In genomic region chr5:66080529-66081220, GRCm38 (mm10) we compare ENCODE assay signal across 13 mouse cellular contexts.
A peak's percentile ranks its signal among the peaks of the same experiment; 100 is the strongest.
DNase-seq lines count a peak whose midpoint lies in the region; ATAC-seq lines count a peak whose summit lies in the region.
"Had no signal": no experiment of that assay in that cellular context is flagged by ENCODE, and none has a peak within 500 bp of the region (broad histone marks: within the 10 kb centered on the region; RNA-seq: fewer than 3 reads in every experiment).

No protein-coding gene starts in this region.

- no peaks in the 10 kb centered on the region for H3K9me3 ChIP-seq in kidney, embryonic 16.5 days (ENCODE audit: low read length)
- no peaks in the 10 kb centered on the region for H3K9me3 ChIP-seq in liver, embryonic 15.5 days (replicated peaks)
- H3K9me3 ChIP-seq in stomach, embryonic 14.5 days (ENCODE audit: control insufficient read depth, low read depth, low read length), result no peaks in the 10 kb centered on the region
- H3K9me3 ChIP-seq in heart, embryonic 11.5 days (replicated peaks; ENCODE audit: control insufficient read depth, low read length), result no peaks in the 10 kb centered on the region
- H3K9me3 ChIP-seq in hindbrain, embryonic 13.5 days, result no peaks in the 10 kb centered on the region
- H3K9me3 ChIP-seq: forebrain, embryonic 12.5 days had no signal

- peak overlapping the region; percentile 96 for H3K27ac ChIP-seq in kidney, embryonic 16.5 days (ENCODE audit: low read length)
- H3K27ac ChIP-seq in liver, embryonic 15.5 days (replicated peaks), result peak overlapping the region; percentile 80
- peak overlapping the region; percentile 95 for H3K27ac ChIP-seq in stomach, embryonic 14.5 days (ENCODE audit: low read length)
- no peak overlapping the region for H3K27ac ChIP-seq in heart, embryonic 11.5 days (ENCODE audit: low read depth, low read length)
- H3K27ac ChIP-seq in hindbrain, embryonic 13.5 days, result no peak overlapping the region
- H3K27ac ChIP-seq: forebrain, embryonic 12.5 days had no signal

- H3K36me3 ChIP-seq in kidney, embryonic 16.5 days (ENCODE audit: insufficient read depth, low read length), result no peaks in the 10 kb centered on the region
- H3K36me3 ChIP-seq in liver, embryonic 15.5 days (replicated peaks), result no peaks in the 10 kb centered on the region
- no peaks in the 10 kb centered on the region for H3K36me3 ChIP-seq in stomach, embryonic 14.5 days (ENCODE audit: control insufficient read depth, insufficient read depth, low read length)
- no peaks in the 10 kb centered on the region for H3K36me3 ChIP-seq in heart, embryonic 11.5 days (ENCODE audit: control insufficient read depth, insufficient read depth, low read length)
- no peaks in the 10 kb centered on the region for H3K36me3 ChIP-seq in hindbrain, embryonic 13.5 days
- H3K36me3 ChIP-seq: forebrain, embryonic 12.5 days had no signal

- no peaks in the 10 kb centered on the region for H3K27me3 ChIP-seq in kidney, embryonic 16.5 days (ENCODE audit: insufficient read depth, low read length)
- no peaks in the 10 kb centered on the region for H3K27me3 ChIP-seq in liver, embryonic 15.5 days
- no peaks in the 10 kb centered on the region for H3K27me3 ChIP-seq in stomach, embryonic 14.5 days (ENCODE audit: control insufficient read depth, insufficient read depth, low read length)
- H3K27me3 ChIP-seq in heart, embryonic 11.5 days (ENCODE audit: control insufficient read depth, insufficient read depth, low read length), result no peaks in the 10 kb centered on the region
- H3K27me3 ChIP-seq in hindbrain, embryonic 13.5 days, result no peaks in the 10 kb centered on the region

- H3K4me2 ChIP-seq in kidney, embryonic 16.5 days (replicated peaks; ENCODE audit: low read depth, low read length), result peak overlapping the region; percentile 47
- peak overlapping the region; percentile 44 for H3K4me2 ChIP-seq in liver, embryonic 15.5 days
- peak overlapping the region; percentile 35 for H3K4me2 ChIP-seq in stomach, embryonic 14.5 days (replicated peaks; ENCODE audit: low read depth, low read length)
- H3K4me2 ChIP-seq in heart, embryonic 11.5 days, result no peak overlapping the region
- no peak overlapping the region for H3K4me2 ChIP-seq in hindbrain, embryonic 13.5 days
- H3K4me2 ChIP-seq: forebrain, embryonic 12.5 days had no signal

- peaks cover 33% of the 10 kb centered on the region for H3K4me1 ChIP-seq in kidney, embryonic 16.5 days (ENCODE audit: insufficient read depth, low read length)
- H3K4me1 ChIP-seq in liver, embryonic 15.5 days (replicated peaks), result peaks cover 41% of the 10 kb centered on the region
- H3K4me1 ChIP-seq in stomach, embryonic 14.5 days (ENCODE audit: control insufficient read depth, insufficient read depth, low read length), result peaks cover 17% of the 10 kb centered on the region
- H3K4me1 ChIP-seq in heart, embryonic 11.5 days (ENCODE audit: control insufficient read depth, insufficient read depth, low read length), result no peaks in the 10 kb centered on the region
- H3K4me1 ChIP-seq in hindbrain, embryonic 13.5 days (replicated peaks), result no peaks in the 10 kb centered on the region
- H3K4me1 ChIP-seq: forebrain, embryonic 12.5 days had no signal

- peak overlapping the region; percentile 42 for H3K4me3 ChIP-seq in kidney, embryonic 16.5 days (ENCODE audit: low read length)
- peak overlapping the region; percentile 39 for H3K4me3 ChIP-seq in liver, embryonic 15.5 days (replicated peaks)
- peak overlapping the region; percentile 32 for H3K4me3 ChIP-seq in stomach, embryonic 14.5 days (ENCODE audit: low read depth, low read length)
- H3K4me3 ChIP-seq in heart, embryonic 11.5 days (ENCODE audit: low read depth, low read length), result no peak overlapping the region
- no peak overlapping the region for H3K4me3 ChIP-seq in hindbrain, embryonic 13.5 days
- H3K4me3 ChIP-seq: forebrain, embryonic 12.5 days had no signal

- peak; percentile 78 for ATAC-seq in kidney, embryonic 16.5 days (ENCODE audit: low FRiP score, low TSS enrichment)
- ATAC-seq in liver, embryonic 15.5 days (ENCODE audit: insufficient read depth), result peak; percentile 53
- peak; percentile 68 for ATAC-seq in stomach, embryonic 14.5 days (ENCODE audit: insufficient number of reproducible peaks, insufficient read depth, low FRiP score, low read depth)
- ATAC-seq in heart, embryonic 11.5 days (replicated peaks; ENCODE audit: insufficient number of reproducible peaks, low FRiP score, low TSS enrichment), result no peak
- no peak for ATAC-seq in hindbrain, embryonic 13.5 days (ENCODE audit: low FRiP score)

- H3K9ac ChIP-seq in kidney, embryonic 16.5 days (replicated peaks; ENCODE audit: low read length), result peak overlapping the region; percentile 46
- H3K9ac ChIP-seq in liver, embryonic 15.5 days, result no peak overlapping the region
- peak overlapping the region; percentile 29 for H3K9ac ChIP-seq in stomach, embryonic 14.5 days (replicated peaks; ENCODE audit: low read depth, low read length)
- no peak overlapping the region for H3K9ac ChIP-seq in heart, embryonic 11.5 days (ENCODE audit: low read depth, low read length)
- H3K9ac ChIP-seq in hindbrain, embryonic 13.5 days, result no peak overlapping the region
- H3K9ac ChIP-seq: forebrain, embryonic 12.5 days had no signal

- intact Hi-C loops in heart, postnatal 14 days (cut with DNase I), result no loop called here

- peak; percentile 88 for DNase-seq in heart, adult 11 months
- no peak for DNase-seq in heart, postnatal 14 days
- no peak for DNase-seq in cerebellum, adult 9-10 months
- DNase-seq: adrenal gland, adult 2 months; embryo, embryonic 11 days; gastrocnemius, postnatal 25 days; right cerebral cortex, adult 18-20 months had no signal

- WGBS in kidney, embryonic 16.5 days, result 51% methylated on average over 17 of the region's 17 CpGs
- 67% methylated on average over 17 of the region's 17 CpGs for WGBS in liver, embryonic 15.5 days (ENCODE audit: insufficient replicate concordance)
- 62% methylated on average over 17 of the region's 17 CpGs for WGBS in stomach, embryonic 14.5 days
- WGBS in heart, embryonic 11.5 days (ENCODE audit: insufficient replicate concordance), result 86% methylated on average over 17 of the region's 17 CpGs
- 85% methylated on average over 17 of the region's 17 CpGs for WGBS in hindbrain, embryonic 13.5 days

Comparison
In these comparisons a context has a peak if more than half of its experiments do, and no peak if none do; other contexts are left out.
1. ATAC-seq: peak in kidney, embryonic 16.5 days (single experiment), liver, embryonic 15.5 days (single experiment) and stomach, embryonic 14.5 days (single experiment); none in heart, embryonic 11.5 days (single experiment) and hindbrain, embryonic 13.5 days (single experiment).
2. H3K27ac ChIP-seq: peak in kidney, embryonic 16.5 days (single experiment), liver, embryonic 15.5 days (single experiment) and stomach, embryonic 14.5 days (single experiment); none in heart, embryonic 11.5 days (single experiment) and hindbrain, embryonic 13.5 days (single experiment).
3. H3K4me2 ChIP-seq: peak in kidney, embryonic 16.5 days (single experiment), liver, embryonic 15.5 days (single experiment) and stomach, embryonic 14.5 days (single experiment); none in heart, embryonic 11.5 days (single experiment) and hindbrain, embryonic 13.5 days (single experiment).
4. H3K4me3 ChIP-seq: peak in kidney, embryonic 16.5 days (single experiment), liver, embryonic 15.5 days (single experiment) and stomach, embryonic 14.5 days (single experiment); none in heart, embryonic 11.5 days (single experiment) and hindbrain, embryonic 13.5 days (single experiment).
5. H3K9ac ChIP-seq: peak in kidney, embryonic 16.5 days (single experiment) and stomach, embryonic 14.5 days (single experiment); none in liver, embryonic 15.5 days (single experiment), heart, embryonic 11.5 days (single experiment) and hindbrain, embryonic 13.5 days (single experiment).